Mouse (Mus musculus) neural tube, embryonic 14.5 days (tissue): ENCODE results near the gene Padi1. TPM values are rescaled to one million over a fixed set of nuclear protein-coding genes. Genes with fewer than 3 reads are reported as not detected.
A peak's percentile ranks its signal among the peaks of the same experiment; 100 is the strongest.

Experiments
- ATAC-seq: fragments of 200-750 bp; cut with Nextera tagmentation; 2 replicates; pipeline ENCODE4 v1.8.0; 2017; ENCODE audit warnings: low read depth, mild to moderate bottlenecking, moderate TSS enrichment, moderate library complexity
- H3K27ac ChIP-seq: fragments of 300-500 bp; sonication (generic); 2 replicates; pipeline ENCODE4 v1.5.1; 2014; ENCODE audit warnings: low read depth, mild to moderate bottlenecking, control low read depth, low read length, moderate library complexity, mixed read lengths
- H3K27me3 ChIP-seq: fragments of 300-500 bp; sonication (generic); 2 replicates; pipeline ENCODE4 v1.6.1; 2014; ENCODE audit warnings: low read length; ENCODE audit not compliant: control insufficient read depth, insufficient read depth
- H3K36me3 ChIP-seq: fragments of 300-500 bp; sonication (generic); 2 replicates; pipeline ENCODE4 v1.6.1; 2014; ENCODE audit warnings: low read length, mixed read lengths; ENCODE audit not compliant: control insufficient read depth, insufficient read depth
- H3K4me1 ChIP-seq: fragments of 300-500 bp; sonication (generic); 2 replicates; pipeline ENCODE4 v1.6.1; 2014; ENCODE audit warnings: low read length; ENCODE audit not compliant: control insufficient read depth, insufficient read depth
- H3K4me2 ChIP-seq: fragments of 300-500 bp; sonication (generic); 2 replicates; pipeline ENCODE4 v1.6.1; 2014; ENCODE audit warnings: mild to moderate bottlenecking, low read depth, low read length, control low read depth
- H3K4me3 ChIP-seq: fragments of 300-500 bp; sonication (generic); 2 replicates; pipeline ENCODE4 v1.5.1; 2014; ENCODE audit warnings: low read depth, low read length, control low read depth, mixed read lengths
- H3K9ac ChIP-seq: fragments of 300-500 bp; sonication (generic); replicated peaks from 2 replicates; pipeline ENCODE4 v1.6.1; 2014; ENCODE audit warnings: low read depth, mild to moderate bottlenecking, control low read depth, low read length, mixed read lengths
- H3K9me3 ChIP-seq: fragments of 300-500 bp; sonication (generic); 2 replicates; pipeline ENCODE4 v1.6.1; 2016; ENCODE audit warnings: low read length; ENCODE audit not compliant: control insufficient read depth
- WGBS: fragments of 180-500 bp; shearing (Covaris S2); extraction: QIAGEN DNeasy Blood & Tissue Kit; methylation state at CpG from one replicate; pipeline ENCODE4 v1.1.7; 2014; 5-methylcytosine and 5-hydroxymethylcytosine counted together
- polyA plus RNA-seq: library from polyadenylated mRNA; unstranded; fragments of >200 nt; fragmentation: Nextera tagmentation; extraction: Ambion mirVana; gene quantifications from 2 replicates; pipeline ENCODE4 v1.2.1, GENCODE M21; 2014

The Padi1 gene
- polyA plus RNA-seq, 1 experiment from 2014 or later = not detected

GRCm38 (mm10) chr4:140836208-140836866 lies 9.2 kb downstream of the Padi1 start:
- H3K4me1 ChIP-seq = peaks cover 4% of the 10 kb centered on the region; the same call in 1 of the 2 replicates
- WGBS = 35% methylated on average over 11 of the region's 11 CpGs
- no peak overlapping the region for H3K4me2 ChIP-seq
- H3K27ac ChIP-seq = 0 out of 2 replicates have a peak overlapping the region, but pooled peaks have one; percentile 22
- no peaks in the 10 kb centered on the region for H3K9me3 ChIP-seq
- no peak overlapping the region for H3K4me3 ChIP-seq
- ATAC-seq = peak; percentile 71; the same call in 1 of the 2 replicates
- H3K9ac ChIP-seq = no peak overlapping the region
- no peaks in the 10 kb centered on the region for H3K36me3 ChIP-seq
- H3K27me3 ChIP-seq = no peaks in the 10 kb centered on the region

- H3K4me1 ChIP-seq = peaks cover 4% of the 10 kb centered on the region; the same call in 1 of the 2 replicates
- H3K4me3 ChIP-seq = no peak overlapping the region
- no peaks in the 10 kb centered on the region for H3K27me3 ChIP-seq
- H3K9me3 ChIP-seq = no peaks in the 10 kb centered on the region
- WGBS = 3% methylated on average over 9 of the region's 10 CpGs
- H3K4me2 ChIP-seq = no peak overlapping the region
- H3K27ac ChIP-seq = no peak overlapping the region
- no peak overlapping the region for H3K9ac ChIP-seq
- 0 out of 2 replicates have a peak, but pooled peaks have one; percentile 36 for ATAC-seq
- H3K36me3 ChIP-seq = no peaks in the 10 kb centered on the region
These were observed 9.9 kb downstream of the Padi1 start for GRCm38 (mm10) chr4:140835682-140836081.

- peaks cover 4% of the 10 kb centered on the region; the same call in 1 of the 2 replicates for H3K4me1 ChIP-seq
- no peaks in the 10 kb centered on the region for H3K36me3 ChIP-seq
- H3K9me3 ChIP-seq = no peaks in the 10 kb centered on the region
- H3K4me2 ChIP-seq = no peak overlapping the region
- no peak overlapping the region for H3K9ac ChIP-seq
- WGBS = 62% methylated on average over 6 of the region's 6 CpGs
- ATAC-seq = no peak
- no peak overlapping the region for H3K4me3 ChIP-seq
- no peaks in the 10 kb centered on the region for H3K27me3 ChIP-seq
- H3K27ac ChIP-seq = no peak overlapping the region
These were observed 11.1 kb downstream of the Padi1 start for GRCm38 (mm10) chr4:140834327-140834934.

GRCm38 (mm10) chr4:140832821-140833220 lies 12.8 kb downstream of the Padi1 start:
- no peak overlapping the region for H3K27ac ChIP-seq
- 43% methylated on average over 8 of the region's 8 CpGs for WGBS
- no peak overlapping the region for H3K9ac ChIP-seq
- ATAC-seq = no peak
- H3K9me3 ChIP-seq = no peaks in the 10 kb centered on the region
- no peak overlapping the region for H3K4me3 ChIP-seq
- peaks cover 4% of the 10 kb centered on the region; the same call in 1 of the 2 replicates for H3K4me1 ChIP-seq
- H3K27me3 ChIP-seq = no peaks in the 10 kb centered on the region
- H3K36me3 ChIP-seq = no peaks in the 10 kb centered on the region
- no peak overlapping the region for H3K4me2 ChIP-seq

GRCm38 (mm10) chr4:140831808-140832207 lies 13.8 kb downstream of the Padi1 start:
- Histone ChIP-seq H3K4me2 (no peak overlapping the region), H3K36me3 (no peaks in the 10 kb centered on the region), H3K9ac (no peak overlapping the region), H3K4me3 (no peak overlapping the region), H3K27me3 (no peaks in the 10 kb centered on the region), H3K9me3 (no peaks in the 10 kb centered on the region), H3K27ac (no peak overlapping the region), H3K4me1 (peaks cover 4% of the 10 kb centered on the region; the same call in 1 of the 2 replicates)
- no peak for ATAC-seq
- 91% methylated on average over 4 of the region's 4 CpGs for WGBS

GRCm38 (mm10) chr4:140827237-140827636 lies 18.3 kb downstream of the Padi1 start:
- H3K4me3 ChIP-seq = no peak overlapping the region
- H3K27me3 ChIP-seq = no peaks in the 10 kb centered on the region
- H3K36me3 ChIP-seq = no peaks in the 10 kb centered on the region
- ATAC-seq = no peak
- H3K9me3 ChIP-seq = no peaks in the 10 kb centered on the region
- H3K4me1 ChIP-seq = no peaks in the 10 kb centered on the region
- no peak overlapping the region for H3K4me2 ChIP-seq
- H3K27ac ChIP-seq = no peak overlapping the region
- no peak overlapping the region for H3K9ac ChIP-seq
- WGBS = 61% methylated on average over 3 of the region's 3 CpGs

GRCm38 (mm10) chr4:140825942-140826341 lies 19.6 kb downstream of the Padi1 start:
- Histone ChIP-seq H3K27ac (no peak overlapping the region), H3K27me3 (no peaks in the 10 kb centered on the region), H3K36me3 (no peaks in the 10 kb centered on the region), H3K9ac (no peak overlapping the region), H3K9me3 (no peaks in the 10 kb centered on the region), H3K4me1 (no peaks in the 10 kb centered on the region), H3K4me3 (no peak overlapping the region), H3K4me2 (no peak overlapping the region)
- 53% methylated on average over 11 of the region's 11 CpGs for WGBS
- ATAC-seq = 0 out of 2 replicates have a peak, but pooled peaks have one; percentile 28

- H3K4me1 ChIP-seq = no peaks in the 10 kb centered on the region
- ATAC-seq = no peak
- no peak overlapping the region for H3K9ac ChIP-seq
- no peak overlapping the region for H3K4me2 ChIP-seq
- no peaks in the 10 kb centered on the region for H3K36me3 ChIP-seq
- H3K27me3 ChIP-seq = no peaks in the 10 kb centered on the region
- H3K9me3 ChIP-seq = no peaks in the 10 kb centered on the region
- 66% methylated on average over 5 of the region's 5 CpGs for WGBS
- H3K4me3 ChIP-seq = no peak overlapping the region
- H3K27ac ChIP-seq = no peak overlapping the region
These were observed 23.6 kb downstream of the Padi1 start for GRCm38 (mm10) chr4:140821988-140822387.

- no peaks in the 10 kb centered on the region for H3K27me3 ChIP-seq
- no peak overlapping the region for H3K4me2 ChIP-seq
- H3K4me1 ChIP-seq = 0 out of 2 replicates have a peak, but pooled peaks cover 4% of the 10 kb centered on the region
- no peaks in the 10 kb centered on the region for H3K36me3 ChIP-seq
- no peaks in the 10 kb centered on the region for H3K9me3 ChIP-seq
- ATAC-seq = no peak
- no peak overlapping the region for H3K4me3 ChIP-seq
- no peak overlapping the region for H3K27ac ChIP-seq
- 88% methylated on average over 8 of the region's 8 CpGs for WGBS
- no peak overlapping the region for H3K9ac ChIP-seq
These were observed 28.2 kb downstream of the Padi1 start for GRCm38 (mm10) chr4:140817413-140817812.
